Mouse (Mus musculus) frontal cortex, postnatal 10 days (tissue): Measurements from ENCODE around the gene Gcm1.
"Not testable (repeated sequence)": the region's sequence is repeated elsewhere in the genome, so short reads cannot be mapped to it uniquely, and the experiment has no call there.

Source experiments
- DNase-seq, 2 experiments: peaks; one replicate each; pipeline ENCODE4 v3.0.0; 2022; ENCODE audit warnings: low spot score in 2 of 2, mixed read lengths in 1 of 2

The Gcm1 gene

GRCm38 (mm10) chr9:78046755-78047154, 5.0 kb upstream of the Gcm1 start:
- no peak for DNase-seq

GRCm38 (mm10) chr9:78050452-78050970, 1.2 kb upstream of the Gcm1 start:
- DNase-seq = no peak

GRCm38 (mm10) chr9:78053821-78054220, 2.1 kb downstream of the Gcm1 start:
- no peak for DNase-seq

- DNase-seq = no peak
These were observed 2.6 kb downstream of the Gcm1 start for GRCm38 (mm10) chr9:78054298-78054697.

- no peak for DNase-seq
These were observed 7.9 kb downstream of the Gcm1 start for GRCm38 (mm10) chr9:78059525-78060120.

- no peak for DNase-seq
These were observed 10.7 kb downstream of the Gcm1 start for GRCm38 (mm10) chr9:78062392-78062791.

GRCm38 (mm10) chr9:78064121-78064520, 12.4 kb downstream of the Gcm1 start:
- no peak for DNase-seq

GRCm38 (mm10) chr9:78070496-78070895, 18.8 kb downstream of the Gcm1 start:
- DNase-seq = no peak

GRCm38 (mm10) chr9:78071626-78072025, 19.9 kb downstream of the Gcm1 start:
- DNase-seq = no peak

GRCm38 (mm10) chr9:78073291-78073690, 21.6 kb downstream of the Gcm1 start:
- not testable (repeated sequence) for DNase-seq

- DNase-seq = no peak
These were observed 22.1 kb downstream of the Gcm1 start for GRCm38 (mm10) chr9:78073713-78074340.

- no peak for DNase-seq
These were observed 23.5 kb downstream of the Gcm1 start for GRCm38 (mm10) chr9:78075256-78075655.

- DNase-seq = no peak
These were observed 26.5 kb downstream of the Gcm1 start for GRCm38 (mm10) chr9:78078240-78078639.

GRCm38 (mm10) chr9:78081835-78082234, 30.1 kb downstream of the Gcm1 start:
- DNase-seq = no peak

- DNase-seq = no peak
These were observed 32.6 kb downstream of the Gcm1 start for GRCm38 (mm10) chr9:78084341-78084740.

- no peak for DNase-seq
These were observed 34.1 kb downstream of the Gcm1 start for GRCm38 (mm10) chr9:78085722-78086287.

GRCm38 (mm10) chr9:78087751-78088150, 36.0 kb downstream of the Gcm1 start:
- DNase-seq = no peak

GRCm38 (mm10) chr9:78088521-78088920, 36.8 kb downstream of the Gcm1 start:
- no peak for DNase-seq

GRCm38 (mm10) chr9:78088971-78089370, 37.2 kb downstream of the Gcm1 start:
- no peak for DNase-seq

GRCm38 (mm10) chr9:78089906-78090305, 38.2 kb downstream of the Gcm1 start:
- DNase-seq = no peak

- no peak for DNase-seq
These were observed 38.9 kb downstream of the Gcm1 start for GRCm38 (mm10) chr9:78090596-78090995.

GRCm38 (mm10) chr9:78095686-78096085, 44.0 kb downstream of the Gcm1 start:
- no peak for DNase-seq

GRCm38 (mm10) chr9:78096376-78096775, 44.7 kb downstream of the Gcm1 start:
- no peak for DNase-seq
